Mouse (Mus musculus): ENCODE results near the gene Ckap2. TPM values are rescaled to one million over a fixed set of nuclear protein-coding genes. Genes with fewer than 3 reads are reported as not detected.
A peak's percentile ranks its signal among the peaks of the same experiment; 100 is the strongest.

Gene Ckap2
- polyA plus RNA-seq, 1 experiment = 7.6 TPM

DNA sequence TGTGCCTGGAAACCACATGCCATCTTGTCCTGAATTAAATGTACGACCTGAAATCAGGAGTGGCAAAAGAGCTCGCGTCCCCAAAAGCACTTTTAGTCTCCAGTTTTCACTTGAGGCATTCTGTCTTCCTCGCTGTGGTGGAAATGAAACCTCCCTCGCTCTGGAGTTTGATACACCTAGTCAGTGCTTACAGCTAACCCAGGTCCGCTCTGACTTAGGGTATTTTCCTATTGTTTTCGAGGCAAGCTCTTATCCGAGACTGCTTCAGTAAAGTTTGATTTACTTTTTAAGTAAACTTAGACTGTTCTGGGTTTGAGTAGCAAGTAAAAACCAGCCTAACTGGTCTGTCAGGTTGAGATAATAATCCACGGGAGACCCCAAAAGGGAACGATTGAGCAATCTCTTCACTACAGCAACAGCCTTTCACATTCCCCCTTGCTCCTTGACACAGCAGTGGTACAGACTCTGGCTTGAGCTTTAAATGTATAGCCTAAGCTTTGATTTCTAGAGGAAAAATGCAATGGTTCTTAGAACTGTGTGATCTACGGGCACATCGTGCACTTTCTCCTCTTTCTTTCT lies 7.9 kb upstream of the Ckap2 start:
- TF ChIP-seq POLR2A (IDR thresholded peaks at IDR 0.05; ENCODE audit: insufficient read length, low read depth) = no peak
- TF ChIP-seq CEBPB (IDR thresholded peaks at IDR 0.05; ENCODE audit: insufficient read depth, poor library complexity, severe bottlenecking) = peak; percentile 74; the same call in 1 of the 2 replicates
- H3K4me3 ChIP-seq = peak overlapping the region; percentile 69
- H3K4me2 ChIP-seq (ENCODE audit: low read depth) = peak overlapping the region; percentile 91

DNA sequence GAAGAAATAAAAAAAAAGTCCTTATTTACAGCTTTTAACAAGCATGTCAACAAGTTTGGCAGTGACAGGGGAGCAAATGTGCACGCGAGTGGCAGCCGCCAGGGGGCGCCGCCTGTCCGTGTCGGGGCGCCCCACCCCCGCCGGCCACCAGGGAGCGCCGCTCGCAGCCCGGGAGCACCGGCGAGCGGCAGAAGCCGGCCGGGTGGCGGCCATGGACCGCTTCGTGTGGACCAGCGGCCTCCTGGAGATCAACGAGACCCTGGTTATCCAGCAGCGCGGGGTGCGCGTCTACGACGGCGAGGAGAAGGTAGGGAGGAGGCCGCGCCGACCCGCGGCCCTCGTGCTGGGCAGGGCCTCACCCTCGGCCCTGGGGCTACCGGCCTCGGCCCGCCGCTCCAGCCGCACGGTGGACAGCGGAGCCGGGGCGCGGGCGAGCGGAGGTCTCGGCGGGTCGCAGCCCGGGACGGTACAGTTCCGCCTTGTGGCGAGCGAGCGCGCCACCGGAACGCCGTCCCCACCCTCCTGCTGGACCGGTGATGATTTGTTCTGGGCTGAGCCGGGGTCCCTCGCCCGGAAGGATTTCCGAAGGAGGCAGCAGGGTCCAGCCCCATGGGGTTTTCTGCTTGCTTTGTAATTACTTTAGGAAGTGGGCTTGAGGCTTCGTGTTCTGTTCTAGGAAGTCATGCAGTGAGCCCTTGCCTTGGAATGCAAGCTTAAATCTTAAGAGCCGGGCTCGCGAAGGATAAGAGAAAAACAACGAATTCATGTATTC lies 7.2 kb upstream of the Ckap2 start, which contains the start of gene Vps36:
TSS of gene Vps36 (plus strand) at position 150 of the 772 bp plus-strand sequence.
- peak within 1 kb of the TSS; percentile 13 for H3ac ChIP-seq (ENCODE audit: control insufficient read depth, insufficient read length)
- peaks cover 22% of the 10 kb centered on the region for H3K79me2 ChIP-seq (ENCODE audit: control insufficient read depth, insufficient read depth)
- H3K4me3 ChIP-seq = peak within 1 kb of the TSS; percentile 69
- H3K4me2 ChIP-seq (ENCODE audit: low read depth) = peak within 1 kb of the TSS; percentile 91
- H3K27me3 ChIP-seq (ENCODE audit: control insufficient read depth, insufficient read depth, insufficient read length) = no peaks in the 10 kb centered on the region
- no peaks in the 10 kb centered on the region for H3K36me3 ChIP-seq (ENCODE audit: control insufficient read depth, insufficient read depth)
- peak in 1 of 3 experiments; percentile 47 for TF ChIP-seq MYOG (IDR thresholded peaks at IDR 0.05; ENCODE audit: control insufficient read depth in 1 of 3, insufficient read depth in 1 of 3, insufficient read length in 2 of 3, low read depth in 2 of 3)
- TF ChIP-seq POLR2A (IDR thresholded peaks at IDR 0.05; ENCODE audit: insufficient read length, low read depth) = peak; percentile 71
- TF ChIP-seq TCF3 (IDR thresholded peaks at IDR 0.05; ENCODE audit: insufficient read length, low read depth) = no peak
- peak in 1 of 3 experiments; percentile 29 for TF ChIP-seq MYOD1 (IDR thresholded peaks at IDR 0.05; ENCODE audit: control insufficient read depth in 1 of 3, insufficient read length in 2 of 3, low read depth in 2 of 3)
- no peak for TF ChIP-seq MAX (IDR thresholded peaks at IDR 0.05; ENCODE audit: low read depth)
- no peak for TF ChIP-seq SRF (IDR thresholded peaks at IDR 0.05; ENCODE audit: control insufficient read depth, insufficient read length, low read depth)
- TF ChIP-seq TCF12 (IDR thresholded peaks at IDR 0.05; ENCODE audit: insufficient read depth, poor library complexity, severe bottlenecking) = no peak
- TF ChIP-seq CEBPB (IDR thresholded peaks at IDR 0.05; ENCODE audit: insufficient read depth, poor library complexity, severe bottlenecking) = no peak
- TF ChIP-seq E2F4 (IDR thresholded peaks at IDR 0.05; ENCODE audit: insufficient read depth) = no peak
- peak; percentile 67 for TF ChIP-seq POLR2AphosphoS2 (IDR thresholded peaks at IDR 0.05; ENCODE audit: insufficient read length, low read depth)

More for the DNA sequence above, 7.9 kb upstream of the Ckap2 start:
- H3K36me3 ChIP-seq (ENCODE audit: control insufficient read depth, insufficient read depth) = no peaks in the 10 kb centered on the region
- H3K79me2 ChIP-seq (ENCODE audit: control insufficient read depth, insufficient read depth) = peaks cover 22% of the 10 kb centered on the region
- no peaks in the 10 kb centered on the region for H3K27me3 ChIP-seq (ENCODE audit: control insufficient read depth, insufficient read depth, insufficient read length)
- H3ac ChIP-seq (ENCODE audit: control insufficient read depth, insufficient read length) = peak overlapping the region; percentile 13

DNA sequence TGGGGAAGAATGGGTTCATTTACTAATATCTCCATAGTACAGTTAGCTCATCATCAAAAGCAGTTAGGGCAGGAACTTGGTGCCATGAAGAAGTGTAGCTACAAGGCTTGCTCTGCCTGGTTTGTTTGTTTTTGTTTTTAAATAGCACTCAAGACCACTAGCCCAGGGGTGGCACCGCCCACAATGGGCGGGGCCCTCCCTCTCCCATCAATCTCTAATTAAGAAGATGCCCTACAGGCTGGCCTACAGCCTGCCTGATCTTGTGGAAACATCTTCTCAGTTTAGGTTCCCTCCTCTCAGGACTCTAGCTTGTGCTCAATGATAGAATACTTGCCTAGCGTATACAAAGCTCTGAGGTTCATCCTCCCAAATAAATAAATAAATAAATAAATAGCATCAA lies 735 bp downstream of the Ckap2 start:
- Histone ChIP-seq H3K27me3 (ENCODE audit: control insufficient read depth, insufficient read depth, insufficient read length) (no peaks in the 10 kb centered on the region), H3K36me3 (ENCODE audit: control insufficient read depth, insufficient read depth) (no peaks in the 10 kb centered on the region), H3K79me2 (ENCODE audit: control insufficient read depth, insufficient read depth) (peaks cover 51% of the 10 kb centered on the region), H3ac (ENCODE audit: control insufficient read depth, insufficient read length) (no peak overlapping the region), H3K4me2 (ENCODE audit: low read depth) (peak overlapping the region; percentile 80), H3K4me3 (peak overlapping the region; percentile 45)
- TF ChIP-seq POLR2A (IDR thresholded peaks at IDR 0.05; ENCODE audit: insufficient read length, low read depth) = no peak
- TF ChIP-seq SRF (IDR thresholded peaks at IDR 0.05; ENCODE audit: control insufficient read depth, insufficient read length, low read depth) = no peak
- TF ChIP-seq REST (IDR thresholded peaks at IDR 0.05; ENCODE audit: insufficient read depth, insufficient read length) = no peak
- TF ChIP-seq USF1 (IDR thresholded peaks at IDR 0.05; ENCODE audit: low read depth) = no peak
- TF ChIP-seq CEBPB (IDR thresholded peaks at IDR 0.05; ENCODE audit: insufficient read depth, poor library complexity, severe bottlenecking) = no peak
- no peak for TF ChIP-seq TCF12 (IDR thresholded peaks at IDR 0.05; ENCODE audit: insufficient read depth, poor library complexity, severe bottlenecking)
- no peak for TF ChIP-seq MYOG (IDR thresholded peaks at IDR 0.05; ENCODE audit: control insufficient read depth in 1 of 3, insufficient read depth in 1 of 3, insufficient read length in 2 of 3, low read depth in 2 of 3)
- no peak for TF ChIP-seq MAX (IDR thresholded peaks at IDR 0.05; ENCODE audit: low read depth)
- no peak for TF ChIP-seq POLR2AphosphoS2 (IDR thresholded peaks at IDR 0.05; ENCODE audit: insufficient read length, low read depth)
- no peak for TF ChIP-seq TCF3 (IDR thresholded peaks at IDR 0.05; ENCODE audit: insufficient read length, low read depth)
- no peak for TF ChIP-seq MYOD1 (IDR thresholded peaks at IDR 0.05; ENCODE audit: control insufficient read depth in 1 of 3, insufficient read length in 2 of 3, low read depth in 2 of 3)
- TF ChIP-seq E2F4 (IDR thresholded peaks at IDR 0.05; ENCODE audit: insufficient read depth) = no peak

DNA sequence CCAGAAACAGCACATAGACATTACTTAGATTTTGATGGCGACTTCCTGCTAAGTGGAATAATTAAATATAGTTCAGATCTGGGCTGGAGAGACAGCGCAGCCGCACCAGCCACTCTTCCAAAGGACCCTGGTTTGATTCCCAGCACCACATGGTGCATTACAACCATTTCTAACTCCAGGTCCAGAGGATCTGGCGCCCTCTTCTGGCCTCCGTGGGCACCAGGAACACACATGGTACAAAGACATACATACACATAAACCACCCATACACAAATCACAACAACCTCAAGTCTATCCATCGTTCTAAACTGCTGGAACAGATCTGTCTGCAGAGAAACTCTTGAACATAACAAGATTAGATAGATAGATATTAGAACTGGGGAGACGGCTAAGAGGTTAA lies 9.7 kb downstream of the Ckap2 start:
- Histone ChIP-seq H3ac (ENCODE audit: control insufficient read depth, insufficient read length) (no peak overlapping the region), H3K4me2 (ENCODE audit: low read depth) (no peak overlapping the region), H3K4me3 (no peak overlapping the region), H3K79me2 (ENCODE audit: control insufficient read depth, insufficient read depth) (peaks cover 14% of the 10 kb centered on the region), H3K36me3 (ENCODE audit: control insufficient read depth, insufficient read depth) (peaks cover 16% of the 10 kb centered on the region), H3K27me3 (ENCODE audit: control insufficient read depth, insufficient read depth, insufficient read length) (no peaks in the 10 kb centered on the region)
- TF ChIP-seq MAX (IDR thresholded peaks at IDR 0.05; ENCODE audit: low read depth) = no peak
- no peak for TF ChIP-seq REST (IDR thresholded peaks at IDR 0.05; ENCODE audit: insufficient read depth, insufficient read length)
- TF ChIP-seq CEBPB (IDR thresholded peaks at IDR 0.05; ENCODE audit: insufficient read depth, poor library complexity, severe bottlenecking) = no peak
- TF ChIP-seq MYOD1 (IDR thresholded peaks at IDR 0.05; ENCODE audit: control insufficient read depth in 1 of 3, insufficient read length in 2 of 3, low read depth in 2 of 3) = no peak

DNA sequence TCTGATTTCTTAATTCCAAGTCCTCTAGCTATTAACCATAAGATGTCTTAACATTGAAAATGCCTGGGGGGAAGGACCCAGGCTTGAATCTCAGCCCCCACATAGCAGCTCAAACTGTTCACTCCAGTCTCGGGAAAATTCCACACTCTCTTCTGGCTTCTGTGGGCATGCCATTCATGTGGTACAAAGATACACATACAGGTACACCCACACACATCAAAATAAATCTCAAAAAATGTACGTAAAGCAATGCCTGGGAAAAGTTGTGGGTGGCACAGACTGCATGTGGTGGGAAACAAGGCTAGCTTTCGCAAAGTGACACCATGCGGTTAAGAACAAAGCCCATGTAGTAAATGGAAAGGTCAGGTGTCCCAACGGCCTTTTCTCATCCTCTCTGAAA lies 16.5 kb downstream of the Ckap2 start:
- no peaks in the 10 kb centered on the region for H3K79me2 ChIP-seq (ENCODE audit: control insufficient read depth, insufficient read depth)
- peaks cover 6% of the 10 kb centered on the region for H3K36me3 ChIP-seq (ENCODE audit: control insufficient read depth, insufficient read depth)
- no peaks in the 10 kb centered on the region for H3K27me3 ChIP-seq (ENCODE audit: control insufficient read depth, insufficient read depth, insufficient read length)
- no peak overlapping the region for H3K4me3 ChIP-seq
- no peak for TF ChIP-seq TCF3 (IDR thresholded peaks at IDR 0.05; ENCODE audit: insufficient read length, low read depth)
- no peak for TF ChIP-seq MYOG (IDR thresholded peaks at IDR 0.05; ENCODE audit: control insufficient read depth in 1 of 3, insufficient read depth in 1 of 3, insufficient read length in 2 of 3, low read depth in 2 of 3)
- TF ChIP-seq CEBPB (IDR thresholded peaks at IDR 0.05; ENCODE audit: insufficient read depth, poor library complexity, severe bottlenecking) = no peak
- TF ChIP-seq REST (IDR thresholded peaks at IDR 0.05; ENCODE audit: insufficient read depth, insufficient read length) = no peak
- TF ChIP-seq E2F4 (IDR thresholded peaks at IDR 0.05; ENCODE audit: insufficient read depth) = no peak
- no peak for TF ChIP-seq POLR2A (IDR thresholded peaks at IDR 0.05; ENCODE audit: insufficient read length, low read depth)
- no peak for TF ChIP-seq SRF (IDR thresholded peaks at IDR 0.05; ENCODE audit: control insufficient read depth, insufficient read length, low read depth)
- TF ChIP-seq TCF12 (IDR thresholded peaks at IDR 0.05; ENCODE audit: insufficient read depth, poor library complexity, severe bottlenecking) = no peak
- no peak for TF ChIP-seq USF1 (IDR thresholded peaks at IDR 0.05; ENCODE audit: low read depth)
- no peak for TF ChIP-seq MYOD1 (IDR thresholded peaks at IDR 0.05; ENCODE audit: control insufficient read depth in 1 of 3, insufficient read length in 2 of 3, low read depth in 2 of 3)
- H3K4me2 ChIP-seq (ENCODE audit: low read depth) = no peak overlapping the region
- H3ac ChIP-seq (ENCODE audit: control insufficient read depth, insufficient read length) = no peak overlapping the region
